Mouse (Mus musculus) duodenum, adult 2 months (tissue): Measurements from ENCODE around the gene Gm20823. TPM values are rescaled to one million over a fixed set of nuclear protein-coding genes. Genes with fewer than 3 reads are reported as not detected.

Experiments used
- polyA plus RNA-seq: library from polyadenylated mRNA; depleted of rRNA; stranded (reverse); fragments of >200 nt; gene quantifications from 2 replicates; pipeline ENCODE4 v1.2.3, GENCODE M21; 2012; ENCODE audit warnings: low replicate concordance; rRNA removed

Gene Gm20823
- not detected in 2 replicates for polyA plus RNA-seq

DNA sequence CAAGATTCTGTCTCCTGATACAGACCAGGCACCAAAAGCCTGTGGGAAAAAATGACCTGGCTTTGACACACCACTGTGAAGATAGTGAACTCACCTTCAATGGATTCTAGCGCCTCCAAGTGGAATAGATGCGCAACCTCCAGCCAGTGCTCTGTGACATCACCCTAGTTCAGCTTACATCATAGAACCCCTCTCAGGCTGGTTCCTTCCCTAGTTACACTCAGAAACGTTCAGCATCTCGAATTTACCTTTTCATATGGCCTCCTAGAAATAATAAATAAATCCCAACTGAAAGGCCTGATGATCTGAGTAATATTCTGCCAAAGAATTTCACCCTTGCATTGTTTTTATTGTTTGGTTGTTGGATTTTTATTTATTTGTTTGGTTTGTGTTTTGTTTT is at the start of gene Gm20823:
Gene Gm20823, minus strand, starts transcription at position 101 of the 400 bp plus-strand sequence.

